Mouse (Mus musculus) intestine, postnatal 0 days (tissue): ENCODE results near the gene Paxx. TPM values are rescaled to one million over a fixed set of nuclear protein-coding genes. Genes with fewer than 3 reads are reported as not detected.
A peak's percentile ranks its signal among the peaks of the same experiment; 100 is the strongest.

Experiments
- ATAC-seq: fragments of 200-750 bp; cut with Nextera tagmentation; 2 replicates; pipeline ENCODE4 v1.8.0; 2017; ENCODE audit warnings: mild to moderate bottlenecking, moderate TSS enrichment, moderate library complexity
- H3K27ac ChIP-seq: fragments of 300-500 bp; sonication (generic); 2 replicates; pipeline ENCODE4 v1.5.1; 2014; ENCODE audit warnings: mild to moderate bottlenecking, low read depth, low read length, moderate library complexity
- H3K27me3 ChIP-seq: fragments of 300-500 bp; sonication (generic); replicated peaks from 2 replicates; pipeline ENCODE4 v1.6.1; 2014; ENCODE audit warnings: low read length, mixed read lengths; ENCODE audit not compliant: control insufficient read depth, insufficient read depth
- H3K36me3 ChIP-seq: fragments of 300-500 bp; sonication (generic); 2 replicates; pipeline ENCODE4 v1.6.1; 2014; ENCODE audit warnings: mild to moderate bottlenecking, moderate library complexity; ENCODE audit not compliant: control insufficient read depth, insufficient read depth
- H3K4me1 ChIP-seq: fragments of 300-500 bp; sonication (generic); replicated peaks from 2 replicates; pipeline ENCODE4 v1.6.1; 2014; ENCODE audit warnings: antibody characterized with exemption, low read length, mixed read lengths; ENCODE audit not compliant: control insufficient read depth, insufficient read depth
- H3K4me2 ChIP-seq: fragments of 300-500 bp; sonication (generic); replicated peaks from 2 replicates; pipeline ENCODE4 v1.6.1; 2014; ENCODE audit warnings: low read depth, mild to moderate bottlenecking, moderate library complexity
- H3K4me3 ChIP-seq: fragments of 300-500 bp; sonication (generic); 2 replicates; pipeline ENCODE4 v1.5.1; 2014; ENCODE audit warnings: low read depth, low read length
- H3K9ac ChIP-seq: fragments of 300-500 bp; sonication (generic); 2 replicates; pipeline ENCODE4 v1.6.1; 2014; ENCODE audit warnings: mild to moderate bottlenecking, low read depth, low read length
- H3K9me3 ChIP-seq: fragments of 300-500 bp; sonication (generic); 2 replicates; pipeline ENCODE4 v1.6.1; 2016; ENCODE audit warnings: mixed run types; ENCODE audit not compliant: control insufficient read depth
- CTCF ChIP-seq: sonication (generic); IDR thresholded peaks from 2 replicates; pipeline ENCODE4 v1.5.1; 2016; ENCODE audit warnings: low read depth, mild to moderate bottlenecking, control low read depth, antibody characterized with exemption, moderate library complexity
- WGBS: fragments of 180-500 bp; shearing (Covaris S2); extraction: QIAGEN DNeasy Blood & Tissue Kit; methylation state at CpG from one replicate; pipeline ENCODE4 v1.1.7; 2014; 5-methylcytosine and 5-hydroxymethylcytosine counted together
- polyA plus RNA-seq: library from polyadenylated mRNA; unstranded; fragments of >200 nt; fragmentation: Nextera tagmentation; extraction: Ambion mirVana; gene quantifications from 2 replicates; pipeline ENCODE4 v1.2.1, GENCODE M21; 2015

Gene Paxx
- polyA plus RNA-seq, 1 experiment from 2014 or later = 41.2 TPM

DNA sequence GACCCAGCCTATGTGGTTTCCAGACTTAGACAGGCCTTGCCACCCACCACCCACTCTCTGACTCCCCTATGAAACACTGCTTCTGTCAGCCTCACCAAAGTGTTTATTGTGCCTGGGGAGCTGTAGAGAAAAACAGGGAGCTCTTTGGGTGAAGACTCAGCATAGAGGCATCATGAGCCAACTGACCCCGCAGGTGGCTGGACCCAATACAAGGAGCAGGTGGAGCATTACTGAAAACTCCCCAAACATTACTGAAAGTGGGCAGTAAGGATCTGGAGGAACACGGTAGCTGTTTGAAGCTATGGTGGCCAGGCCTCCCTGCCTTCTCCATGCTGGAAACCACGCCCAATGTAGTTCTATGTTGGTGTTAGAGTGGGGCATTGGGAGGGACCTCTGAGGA is 2.7 kb upstream of the Paxx start:
- no peak overlapping the region for H3K9ac ChIP-seq
- 86% methylated on average over 3 of the region's 3 CpGs for WGBS
- H3K9me3 ChIP-seq = no peaks in the 10 kb centered on the region
- no peaks in the 10 kb centered on the region for H3K36me3 ChIP-seq
- TF ChIP-seq CTCF = no peak
- H3K27ac ChIP-seq = no peak overlapping the region
- no peak overlapping the region for H3K4me3 ChIP-seq
- no peak overlapping the region for H3K4me2 ChIP-seq
- no peak for ATAC-seq
- H3K4me1 ChIP-seq = peaks cover 6% of the 10 kb centered on the region; the same call in 1 of the 2 replicates
- no peaks in the 10 kb centered on the region for H3K27me3 ChIP-seq

DNA sequence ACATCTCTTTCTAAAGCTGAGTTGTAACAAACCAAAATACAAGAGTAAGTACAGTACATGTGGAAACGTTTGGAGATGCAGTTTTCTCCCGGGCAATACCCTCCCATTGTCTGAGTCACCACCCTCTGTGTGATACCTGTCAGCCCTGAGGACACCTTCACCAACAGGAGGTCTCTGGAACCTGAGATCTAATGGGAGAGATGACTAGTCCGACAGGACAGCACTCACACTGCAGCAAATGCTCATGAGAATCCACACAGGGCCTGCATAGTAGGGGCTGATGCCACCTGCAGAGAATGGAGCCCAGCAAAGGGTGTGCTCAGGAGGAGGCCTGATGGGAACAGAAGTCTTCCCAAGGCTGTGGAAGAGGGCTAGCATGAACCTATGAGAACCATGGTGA is 513 bp upstream of the Paxx start:
- no peak for ATAC-seq
- WGBS = 23% methylated on average over 3 of the region's 3 CpGs
- Histone ChIP-seq H3K4me3 (peak overlapping the region; percentile 72), H3K27me3 (no peaks in the 10 kb centered on the region), H3K36me3 (peaks cover 5% of the 10 kb centered on the region; the same call in 1 of the 2 replicates), H3K4me1 (peaks cover 6% of the 10 kb centered on the region), H3K27ac (peak overlapping the region; percentile 92), H3K4me2 (peak overlapping the region; percentile 85), H3K9ac (peak overlapping the region; percentile 34; the same call in 1 of the 2 replicates), H3K9me3 (no peaks in the 10 kb centered on the region)
- TF ChIP-seq CTCF = no peak

DNA sequence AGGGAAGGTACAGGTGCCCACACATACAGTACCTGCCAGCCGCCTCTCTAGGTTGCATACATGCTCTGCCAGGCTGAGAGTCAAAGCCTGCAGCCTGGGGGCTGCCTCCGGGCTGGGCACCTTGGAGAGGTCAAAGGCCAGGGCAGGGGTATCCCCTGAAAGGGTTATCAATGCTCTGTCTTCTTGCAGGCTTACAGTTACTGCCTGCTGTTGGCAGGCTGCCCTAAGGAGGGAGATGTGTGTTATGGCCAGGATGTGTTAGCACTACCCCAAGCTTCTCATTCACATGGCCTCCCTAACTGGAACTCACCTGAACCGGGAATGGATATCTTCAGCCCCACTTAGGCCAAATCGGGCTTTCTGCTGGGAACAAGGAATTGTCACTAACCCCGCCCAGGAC is 759 bp downstream of the Paxx start:
- peak overlapping the region; percentile 65 for H3K9ac ChIP-seq
- no peaks in the 10 kb centered on the region for H3K9me3 ChIP-seq
- peaks cover 6% of the 10 kb centered on the region for H3K4me1 ChIP-seq
- no peaks in the 10 kb centered on the region for H3K27me3 ChIP-seq
- 24% methylated on average over 5 of the region's 5 CpGs for WGBS
- H3K4me2 ChIP-seq = peak overlapping the region; percentile 85
- H3K27ac ChIP-seq = peak overlapping the region; percentile 92
- TF ChIP-seq CTCF = no peak
- H3K36me3 ChIP-seq = peaks cover 5% of the 10 kb centered on the region; the same call in 1 of the 2 replicates
- ATAC-seq = peak; percentile 3; the same call in 1 of the 2 replicates
- H3K4me3 ChIP-seq = peak overlapping the region; percentile 72

DNA sequence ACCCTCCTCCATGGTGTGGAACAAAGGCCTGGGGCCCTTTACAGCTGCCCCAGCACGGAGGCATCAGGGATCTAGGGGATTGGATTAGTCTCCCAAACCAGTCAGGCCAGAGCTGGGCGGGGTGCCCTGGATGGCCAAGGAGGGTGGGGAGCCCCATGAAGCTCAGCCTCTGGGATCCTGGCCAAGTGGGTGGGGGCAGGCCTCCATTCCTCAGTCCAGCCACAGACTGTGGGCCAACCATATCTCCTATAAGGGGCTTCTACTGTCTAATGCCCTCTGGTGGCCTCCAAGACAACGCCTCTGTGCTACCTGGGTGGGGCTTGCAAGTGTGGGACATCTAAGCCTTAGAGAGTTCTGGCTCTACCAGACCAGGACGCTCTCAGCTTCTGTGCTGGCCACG is 2.0 kb downstream of the Paxx start:
- no peak for ATAC-seq
- TF ChIP-seq CTCF = peak; percentile 23; the same call in 1 of the 2 replicates
- no peak overlapping the region for H3K4me3 ChIP-seq
- no peak overlapping the region for H3K4me2 ChIP-seq
- H3K36me3 ChIP-seq = peaks cover 5% of the 10 kb centered on the region; the same call in 1 of the 2 replicates
- WGBS = 51% methylated on average over 5 of the region's 5 CpGs
- H3K27ac ChIP-seq = no peak overlapping the region
- peaks cover 6% of the 10 kb centered on the region for H3K4me1 ChIP-seq
- H3K9ac ChIP-seq = no peak overlapping the region
- H3K27me3 ChIP-seq = no peaks in the 10 kb centered on the region
- no peaks in the 10 kb centered on the region for H3K9me3 ChIP-seq

DNA sequence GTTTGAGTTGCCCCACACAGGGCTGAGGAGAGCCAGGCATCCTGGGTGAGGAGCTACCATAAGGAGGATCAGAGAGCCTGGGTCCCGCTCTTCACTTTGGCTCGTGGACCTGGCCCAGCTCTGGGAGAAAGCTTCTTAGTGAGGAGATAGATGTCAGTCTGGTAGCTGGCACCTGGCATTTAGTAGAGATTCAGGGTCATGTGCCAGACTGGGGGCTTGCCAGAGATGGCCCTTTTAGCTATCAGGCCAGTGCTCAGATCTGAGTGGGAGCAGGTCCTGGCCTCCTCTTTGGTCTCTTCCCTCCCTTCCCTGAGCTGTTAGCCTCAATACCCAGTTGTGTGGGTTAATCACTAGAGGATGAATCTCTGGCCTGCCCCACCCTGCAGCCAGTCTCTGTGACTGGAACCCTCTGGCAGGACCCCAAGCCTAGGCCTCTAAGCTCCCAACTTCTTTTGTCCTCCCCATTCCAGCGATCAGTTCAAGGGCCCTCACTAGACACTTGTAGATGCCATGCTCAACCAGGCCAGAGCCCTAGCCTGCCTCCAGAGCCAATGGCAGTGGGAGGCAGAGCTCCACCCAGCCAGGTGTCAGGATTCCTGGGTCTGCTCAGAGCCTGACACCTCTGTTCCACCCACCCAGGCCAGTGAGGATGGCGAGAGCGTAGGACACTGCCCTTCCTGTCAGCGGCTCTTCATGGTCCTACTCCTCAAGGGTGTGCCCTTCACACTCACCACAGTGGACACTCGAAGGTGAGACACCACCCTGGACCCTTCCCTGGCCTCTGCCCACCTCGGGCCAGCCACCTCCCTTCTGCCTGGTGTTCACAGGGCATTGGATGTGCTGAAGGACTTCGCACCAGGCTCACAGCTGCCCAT is 3.6 kb downstream of the Paxx start:
- Histone ChIP-seq H3K4me3 (no peak overlapping the region), H3K4me2 (0 out of 2 replicates have a peak overlapping the region, but pooled peaks have one; percentile 1), H3K36me3 (peaks cover 5% of the 10 kb centered on the region; the same call in 1 of the 2 replicates), H3K9ac (no peak overlapping the region), H3K4me1 (peaks cover 6% of the 10 kb centered on the region), H3K9me3 (no peaks in the 10 kb centered on the region), H3K27me3 (no peaks in the 10 kb centered on the region), H3K27ac (no peak overlapping the region)
- no peak for ATAC-seq
- WGBS = 79% methylated on average over 9 of the region's 9 CpGs
- no peak for TF ChIP-seq CTCF

DNA sequence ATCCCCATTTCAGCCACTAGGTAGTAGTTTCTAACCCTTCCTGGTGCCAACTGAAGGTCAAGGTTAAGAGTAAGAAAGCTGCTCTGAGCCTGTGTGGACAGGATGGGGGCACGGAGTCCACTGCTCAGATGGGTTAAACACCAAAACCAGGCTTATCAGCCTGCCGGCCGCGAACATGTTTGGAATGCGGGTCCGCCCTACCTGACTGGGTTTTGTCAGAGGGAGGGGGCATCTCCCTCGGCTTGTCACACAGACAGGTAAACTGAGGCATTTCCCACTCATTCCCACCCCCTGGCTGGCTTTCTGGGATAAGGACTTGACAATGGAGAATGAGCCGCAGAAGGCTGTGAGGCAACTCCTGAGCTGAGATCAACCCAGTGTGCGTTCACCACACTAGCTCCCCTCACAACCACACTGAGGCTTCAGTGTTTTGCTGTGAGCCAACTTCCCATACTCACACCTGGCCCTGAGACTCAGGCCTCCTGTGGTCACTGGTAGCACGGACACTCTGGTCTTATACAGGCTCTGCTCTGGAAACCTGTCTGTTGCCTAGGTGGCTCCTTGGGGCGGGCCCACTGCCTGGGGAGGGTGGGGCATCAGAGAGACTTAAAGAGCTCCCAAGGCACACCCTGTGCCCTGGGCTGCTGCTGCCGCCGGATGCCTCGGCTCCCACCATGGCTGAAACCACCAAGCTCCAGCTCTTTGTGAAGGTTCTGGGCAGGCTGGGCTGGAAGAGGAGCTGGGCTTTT is 4.5 kb downstream of the Paxx start, which contains the start of gene Clic3:
Gene Clic3, plus strand, starts transcription at position 634 of the 749 bp plus-strand sequence.
- H3K27ac ChIP-seq = no peak within 1 kb of the TSS
- H3K4me2 ChIP-seq = peak within 1 kb of the TSS; percentile 1
- peaks cover 5% of the 10 kb centered on the region; the same call in 1 of the 2 replicates for H3K36me3 ChIP-seq
- 23% methylated on average over 14 of the region's 14 CpGs for WGBS
- no peak for TF ChIP-seq CTCF
- H3K27me3 ChIP-seq = no peaks in the 10 kb centered on the region
- H3K9ac ChIP-seq = no peak within 1 kb of the TSS
- no peaks in the 10 kb centered on the region for H3K9me3 ChIP-seq
- no peak within 1 kb of the TSS for H3K4me3 ChIP-seq
- peaks cover 3% of the 10 kb centered on the region for H3K4me1 ChIP-seq
- ATAC-seq = 0 out of 2 replicates have a peak, but pooled peaks have one; percentile 7
